Mouse (Mus musculus) neural tube, embryonic 15.5 days (tissue): ENCODE data around the gene Lcor. TPM values are rescaled to one million over a fixed set of nuclear protein-coding genes. Genes with fewer than 3 reads are reported as not detected.

ENCODE experiments used
- ATAC-seq: fragments of 200-750 bp; cut with Nextera tagmentation; 2 replicates; pipeline ENCODE4 v1.8.0; 2017; ENCODE audit warnings: mild to moderate bottlenecking, moderate TSS enrichment, moderate library complexity; ENCODE audit not compliant: low FRiP score
- H3K27ac ChIP-seq: fragments of 300-500 bp; sonication (generic); replicated peaks from 2 replicates; pipeline ENCODE4 v1.5.1; 2015; ENCODE audit warnings: mild to moderate bottlenecking, inconsistent platforms
- H3K27me3 ChIP-seq: fragments of 300-500 bp; sonication (generic); replicated peaks from 2 replicates; pipeline ENCODE4 v1.6.1; 2015; ENCODE audit warnings: inconsistent platforms
- H3K36me3 ChIP-seq: fragments of 300-500 bp; sonication (generic); 2 replicates; pipeline ENCODE4 v1.6.1; 2015; ENCODE audit warnings: inconsistent platforms
- H3K4me1 ChIP-seq: fragments of 300-500 bp; sonication (generic); 2 replicates; pipeline ENCODE4 v1.6.1; 2015; ENCODE audit warnings: inconsistent platforms
- H3K4me2 ChIP-seq: fragments of 300-500 bp; sonication (generic); 2 replicates; pipeline ENCODE4 v1.6.1; 2015; ENCODE audit warnings: inconsistent platforms, mild to moderate bottlenecking, moderate library complexity
- H3K4me3 ChIP-seq: fragments of 300-500 bp; sonication (generic); replicated peaks from 2 replicates; pipeline ENCODE4 v1.5.1; 2015; ENCODE audit warnings: mild to moderate bottlenecking, inconsistent platforms
- H3K9ac ChIP-seq: fragments of 300-500 bp; sonication (generic); replicated peaks from 2 replicates; pipeline ENCODE4 v1.6.1; 2015; ENCODE audit warnings: mild to moderate bottlenecking, inconsistent platforms
- H3K9me3 ChIP-seq: fragments of 300-500 bp; sonication (generic); replicated peaks from 2 replicates; pipeline ENCODE4 v1.6.1; 2016; ENCODE audit warnings: inconsistent platforms
- WGBS: fragments of 180-500 bp; shearing (Covaris S2); methylation state at CpG from one replicate; pipeline ENCODE4 v1.1.7; 2015; ENCODE audit warnings: mixed read lengths; 5-methylcytosine and 5-hydroxymethylcytosine counted together
- polyA plus RNA-seq: library from polyadenylated mRNA; unstranded; fragments of >200 nt; fragmentation: Nextera tagmentation; extraction: Ambion mirVana; gene quantifications from 2 replicates; pipeline ENCODE4 v1.2.1, GENCODE M21; 2015

Lcor gene
- polyA plus RNA-seq, 1 experiment from 2014 or later, result 12.4 TPM

GRCm38 (mm10) chr19:41579311-41579920, 97.0 kb downstream of the Lcor start:
- Histone ChIP-seq H3K36me3 (peaks cover 30% of the 10 kb centered on the region), H3K27ac (no peak overlapping the region), H3K4me1 (no peaks in the 10 kb centered on the region), H3K4me3 (no peak overlapping the region), H3K27me3 (no peaks in the 10 kb centered on the region), H3K9me3 (no peaks in the 10 kb centered on the region), H3K4me2 (no peak overlapping the region), H3K9ac (no peak overlapping the region)
- WGBS, result 93% methylated on average over 4 of the region's 4 CpGs
- ATAC-seq, result no peak

- H3K4me1 ChIP-seq, result no peaks in the 10 kb centered on the region
- no peak for ATAC-seq
- no peaks in the 10 kb centered on the region for H3K9me3 ChIP-seq
- no peak within 1 kb of the TSS for H3K4me2 ChIP-seq
- no peaks in the 10 kb centered on the region for H3K27me3 ChIP-seq
- H3K36me3 ChIP-seq, result peaks cover 51% of the 10 kb centered on the region
- 96% methylated on average over 23 of the region's 23 CpGs for WGBS
- no peak within 1 kb of the TSS for H3K27ac ChIP-seq
- no peak within 1 kb of the TSS for H3K9ac ChIP-seq
- H3K4me3 ChIP-seq, result no peak within 1 kb of the TSS
These were observed 99.4 kb downstream of the Lcor start, which contains the start of gene Gm340 for GRCm38 (mm10) chr19:41581706-41582420. Gm340 (plus strand) TSS chr19:41582370.

- Histone ChIP-seq H3K27ac (no peak overlapping the region), H3K9ac (no peak overlapping the region), H3K9me3 (no peaks in the 10 kb centered on the region), H3K4me2 (no peak overlapping the region), H3K4me3 (no peak overlapping the region), H3K36me3 (peaks cover 51% of the 10 kb centered on the region), H3K27me3 (no peaks in the 10 kb centered on the region), H3K4me1 (no peaks in the 10 kb centered on the region)
- WGBS, result 94% methylated on average over 5 of the region's 5 CpGs
- no peak for ATAC-seq
These were observed 100.6 kb downstream of the Lcor start for GRCm38 (mm10) chr19:41582918-41583514.

GRCm38 (mm10) chr19:41586752-41587151, 104.3 kb downstream of the Lcor start:
- no peak overlapping the region for H3K4me3 ChIP-seq
- no peaks in the 10 kb centered on the region for H3K27me3 ChIP-seq
- no peak for ATAC-seq
- peaks cover 5% of the 10 kb centered on the region for H3K4me1 ChIP-seq
- H3K9me3 ChIP-seq, result no peaks in the 10 kb centered on the region
- H3K27ac ChIP-seq, result no peak overlapping the region
- H3K36me3 ChIP-seq, result peaks cover 47% of the 10 kb centered on the region
- no peak overlapping the region for H3K9ac ChIP-seq
- H3K4me2 ChIP-seq, result no peak overlapping the region
- WGBS, result 93% methylated on average over 10 of the region's 10 CpGs

- Histone ChIP-seq H3K4me2 (no peak overlapping the region), H3K4me3 (no peak overlapping the region), H3K27ac (no peak overlapping the region), H3K4me1 (peaks cover 12% of the 10 kb centered on the region), H3K27me3 (no peaks in the 10 kb centered on the region), H3K9me3 (no peaks in the 10 kb centered on the region), H3K9ac (no peak overlapping the region), H3K36me3 (peaks cover 38% of the 10 kb centered on the region)
- 89% methylated on average over 20 of the region's 20 CpGs for WGBS
- ATAC-seq, result no peak
These were observed 105.2 kb downstream of the Lcor start for GRCm38 (mm10) chr19:41587431-41588222.

- Histone ChIP-seq H3K9me3 (no peaks in the 10 kb centered on the region), H3K27me3 (no peaks in the 10 kb centered on the region), H3K9ac (no peak overlapping the region), H3K27ac (no peak overlapping the region), H3K36me3 (peaks cover 24% of the 10 kb centered on the region), H3K4me2 (no peak overlapping the region), H3K4me1 (peaks cover 12% of the 10 kb centered on the region), H3K4me3 (no peak overlapping the region)
- no peak for ATAC-seq
- WGBS, result 88% methylated on average over 7 of the region's 7 CpGs
These were observed 106.6 kb downstream of the Lcor start for GRCm38 (mm10) chr19:41589026-41589425.

- H3K9ac ChIP-seq, result no peak overlapping the region
- H3K9me3 ChIP-seq, result no peaks in the 10 kb centered on the region
- 59% methylated on average over 8 of the region's 8 CpGs for WGBS
- H3K4me3 ChIP-seq, result no peak overlapping the region
- no peaks in the 10 kb centered on the region for H3K27me3 ChIP-seq
- H3K36me3 ChIP-seq, result peaks cover 18% of the 10 kb centered on the region
- ATAC-seq, result no peak
- H3K27ac ChIP-seq, result no peak overlapping the region
- no peak overlapping the region for H3K4me2 ChIP-seq
- H3K4me1 ChIP-seq, result peaks cover 12% of the 10 kb centered on the region
These were observed 107.2 kb downstream of the Lcor start for GRCm38 (mm10) chr19:41589681-41590080.

GRCm38 (mm10) chr19:41591808-41592207, 109.4 kb downstream of the Lcor start:
- Histone ChIP-seq H3K4me2 (no peak overlapping the region), H3K27me3 (no peaks in the 10 kb centered on the region), H3K9me3 (no peaks in the 10 kb centered on the region), H3K27ac (no peak overlapping the region), H3K4me1 (peaks cover 12% of the 10 kb centered on the region), H3K9ac (no peak overlapping the region), H3K36me3 (0 out of 2 replicates have a peak, but pooled peaks cover under 1% of the 10 kb centered on the region), H3K4me3 (no peak overlapping the region)
- ATAC-seq, result no peak
- 53% methylated on average over 12 of the region's 12 CpGs for WGBS

GRCm38 (mm10) chr19:41597170-41597894, 114.9 kb downstream of the Lcor start:
- no peaks in the 10 kb centered on the region for H3K9me3 ChIP-seq
- H3K4me3 ChIP-seq, result no peak overlapping the region
- H3K4me2 ChIP-seq, result no peak overlapping the region
- WGBS, result 82% methylated on average over 6 of the region's 6 CpGs
- H3K27me3 ChIP-seq, result no peaks in the 10 kb centered on the region
- H3K4me1 ChIP-seq, result peaks cover 4% of the 10 kb centered on the region; the same call in 1 of the 2 replicates
- no peak overlapping the region for H3K27ac ChIP-seq
- H3K36me3 ChIP-seq, result peaks cover 6% of the 10 kb centered on the region
- no peak for ATAC-seq
- no peak overlapping the region for H3K9ac ChIP-seq

- WGBS, result 39% methylated on average over 10 of the region's 11 CpGs
- H3K9me3 ChIP-seq, result no peaks in the 10 kb centered on the region
- no peak for ATAC-seq
- H3K4me1 ChIP-seq, result 0 out of 2 replicates have a peak, but pooled peaks cover 3% of the 10 kb centered on the region
- H3K27ac ChIP-seq, result no peak overlapping the region
- no peak overlapping the region for H3K9ac ChIP-seq
- H3K36me3 ChIP-seq, result peaks cover 20% of the 10 kb centered on the region
- no peak overlapping the region for H3K4me3 ChIP-seq
- H3K4me2 ChIP-seq, result no peak overlapping the region
- no peaks in the 10 kb centered on the region for H3K27me3 ChIP-seq
These were observed 118.2 kb downstream of the Lcor start for GRCm38 (mm10) chr19:41600647-41601046.
